Mouse (Mus musculus) heart, postnatal 0 days (tissue): Measurements from ENCODE around the gene Tfpi. TPM values are rescaled to one million over a fixed set of nuclear protein-coding genes. Genes with fewer than 3 reads are reported as not detected.

Source experiments
- ATAC-seq: fragments of 200-750 bp; cut with Nextera tagmentation; 2 replicates; pipeline ENCODE4 v1.8.0; 2017; ENCODE audit warnings: low read depth, moderate number of reproducible peaks, moderate library complexity; ENCODE audit not compliant: insufficient read depth
- DNase-seq: peaks from one replicate; pipeline ENCODE4 v3.0.0-alpha.2; 2016; ENCODE audit warnings: low spot score
- H3K27ac ChIP-seq: fragments of 300-500 bp; sonication (generic); 2 replicates; pipeline ENCODE4 v1.5.1; 2014; ENCODE audit warnings: low read depth, mild to moderate bottlenecking
- H3K27me3 ChIP-seq: fragments of 300-500 bp; sonication (generic); 2 replicates; pipeline ENCODE4 v1.6.1; 2014; ENCODE audit warnings: low read length, mixed read lengths; ENCODE audit not compliant: control insufficient read depth, insufficient read depth
- H3K36me3 ChIP-seq: fragments of 300-500 bp; sonication (generic); replicated peaks from 2 replicates; pipeline ENCODE4 v1.6.1; 2014; ENCODE audit warnings: low read length, mixed read lengths; ENCODE audit not compliant: control insufficient read depth, insufficient read depth
- H3K4me1 ChIP-seq: fragments of 300-500 bp; sonication (generic); 2 replicates; pipeline ENCODE4 v1.6.1; 2014; ENCODE audit warnings: antibody characterized with exemption; ENCODE audit not compliant: control insufficient read depth, insufficient read depth
- H3K4me2 ChIP-seq: fragments of 300-500 bp; sonication (generic); 2 replicates; pipeline ENCODE4 v1.6.1; 2014; ENCODE audit warnings: low read depth, mild to moderate bottlenecking, low read length, moderate library complexity
- H3K4me3 ChIP-seq: fragments of 300-500 bp; sonication (generic); 2 replicates; pipeline ENCODE4 v1.5.1; 2014; ENCODE audit warnings: low read depth, low read length
- H3K9ac ChIP-seq: fragments of 300-500 bp; sonication (generic); replicated peaks from 2 replicates; pipeline ENCODE4 v1.6.1; 2014; ENCODE audit warnings: low read depth, low read length, mixed read lengths
- H3K9me3 ChIP-seq: fragments of 300-500 bp; sonication (generic); replicated peaks from 2 replicates; pipeline ENCODE4 v1.6.1; 2016; ENCODE audit warnings: low read length; ENCODE audit not compliant: control insufficient read depth
- CTCF ChIP-seq: IDR thresholded peaks from 2 replicates; pipeline ENCODE4 v1.5.1; 2016; ENCODE audit warnings: antibody characterized with exemption, control low read depth, low read depth
- EP300 ChIP-seq: IDR thresholded peaks from 2 replicates; pipeline ENCODE4 v1.6.1; 2016; ENCODE audit warnings: antibody characterized with exemption, low read depth
- WGBS: fragments of 180-500 bp; shearing (Covaris S2); extraction: QIAGEN DNeasy Blood & Tissue Kit; methylation state at CpG from one replicate; pipeline ENCODE4 v1.1.7; 2014; 5-methylcytosine and 5-hydroxymethylcytosine counted together
- polyA plus RNA-seq: library from polyadenylated mRNA; unstranded; fragments of >200 nt; fragmentation: Nextera tagmentation; extraction: Ambion mirVana; gene quantifications from 2 replicates; pipeline ENCODE4 v1.2.1, GENCODE M21; 2015
- total RNA-seq: library from RNA; depleted of rRNA; stranded (reverse); fragments of >200 nt; gene quantifications from 2 replicates; pipeline ENCODE4 v1.2.3, GENCODE M21; 2014; ENCODE audit warnings: low replicate concordance

Tfpi gene
- total and polyA plus RNA-seq, 2 experiments from 2014 or later, result 55.2 to 58.4 TPM

DNA sequence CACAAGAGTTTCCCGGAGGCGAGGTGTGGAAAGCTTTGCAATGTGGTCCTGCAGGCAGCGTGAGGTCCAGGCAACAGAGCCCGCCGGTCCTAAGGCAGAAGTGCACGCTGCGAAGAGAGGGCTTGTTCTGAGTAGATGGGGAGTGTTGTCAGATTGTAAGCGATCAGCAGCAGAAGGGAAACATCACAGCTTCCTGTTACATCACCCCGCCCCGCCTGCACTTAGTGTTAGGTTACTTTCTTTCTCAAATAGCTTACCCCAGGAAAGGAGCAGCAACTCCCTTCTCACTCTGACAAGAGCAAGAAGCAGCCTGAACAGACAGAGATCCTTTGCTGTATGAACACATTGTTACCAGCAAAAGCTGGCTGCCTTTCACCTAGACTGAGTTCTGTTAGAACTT lies 51.4 kb downstream of the Tfpi start, which contains the start of gene Calcrl:
Calcrl (minus strand) TSS at position 274 of the 400 bp plus-strand sequence.
- whole genome bisulfite sequencing, result under 1% methylated on average over 10 of the region's 10 CpGs
- Histone ChIP-seq H3K9me3 (no peaks in the 10 kb centered on the region), H3K4me1 (no peaks in the 10 kb centered on the region), H3K27me3 (no peaks in the 10 kb centered on the region), H3K4me2 (peak within 1 kb of the TSS; percentile 59), H3K27ac (peak within 1 kb of the TSS; percentile 84), H3K4me3 (peak within 1 kb of the TSS; percentile 49), H3K9ac (peak within 1 kb of the TSS; percentile 42; the same call in 1 of the 2 replicates), H3K36me3 (no peaks in the 10 kb centered on the region)
- ATAC-seq (peak; percentile 87), DNase-seq (peak; percentile 82)
- TF ChIP-seq CTCF (no peak), EP300 (no peak)

DNA sequence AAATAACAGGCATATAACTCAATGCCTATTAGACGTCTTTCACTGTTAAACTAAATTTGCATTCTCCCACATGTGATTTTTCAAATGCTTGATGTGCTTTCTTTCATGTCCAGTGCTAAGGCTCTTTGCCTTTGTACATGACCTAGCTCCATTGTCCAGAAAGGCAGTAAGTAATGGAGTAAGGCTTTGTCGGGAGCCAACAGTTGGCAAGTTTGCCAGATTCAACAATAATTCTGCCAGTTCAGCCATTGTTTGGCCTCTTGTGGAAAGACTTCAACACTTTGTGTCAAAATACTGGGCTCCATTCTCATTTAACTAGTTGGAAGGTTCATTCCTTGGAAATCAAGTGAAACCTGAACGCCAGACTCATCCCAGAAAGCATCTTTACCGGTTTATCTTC lies 60.1 kb downstream of the Tfpi start:
- no peaks in the 10 kb centered on the region for H3K4me1 ChIP-seq
- no peak overlapping the region for H3K9ac ChIP-seq
- ATAC-seq, result no peak
- no peak for TF ChIP-seq CTCF
- no peak for TF ChIP-seq EP300
- H3K4me2 ChIP-seq, result no peak overlapping the region
- 79% methylated on average over 4 of the region's 4 CpGs for WGBS
- 0 out of 2 replicates have a peak, but pooled peaks cover 5% of the 10 kb centered on the region for H3K36me3 ChIP-seq
- H3K4me3 ChIP-seq, result no peak overlapping the region
- peak; percentile 24 for DNase-seq
- H3K27ac ChIP-seq, result no peak overlapping the region
- no peaks in the 10 kb centered on the region for H3K27me3 ChIP-seq
- 0 out of 2 replicates have a peak, but pooled peaks cover 3% of the 10 kb centered on the region for H3K9me3 ChIP-seq

DNA sequence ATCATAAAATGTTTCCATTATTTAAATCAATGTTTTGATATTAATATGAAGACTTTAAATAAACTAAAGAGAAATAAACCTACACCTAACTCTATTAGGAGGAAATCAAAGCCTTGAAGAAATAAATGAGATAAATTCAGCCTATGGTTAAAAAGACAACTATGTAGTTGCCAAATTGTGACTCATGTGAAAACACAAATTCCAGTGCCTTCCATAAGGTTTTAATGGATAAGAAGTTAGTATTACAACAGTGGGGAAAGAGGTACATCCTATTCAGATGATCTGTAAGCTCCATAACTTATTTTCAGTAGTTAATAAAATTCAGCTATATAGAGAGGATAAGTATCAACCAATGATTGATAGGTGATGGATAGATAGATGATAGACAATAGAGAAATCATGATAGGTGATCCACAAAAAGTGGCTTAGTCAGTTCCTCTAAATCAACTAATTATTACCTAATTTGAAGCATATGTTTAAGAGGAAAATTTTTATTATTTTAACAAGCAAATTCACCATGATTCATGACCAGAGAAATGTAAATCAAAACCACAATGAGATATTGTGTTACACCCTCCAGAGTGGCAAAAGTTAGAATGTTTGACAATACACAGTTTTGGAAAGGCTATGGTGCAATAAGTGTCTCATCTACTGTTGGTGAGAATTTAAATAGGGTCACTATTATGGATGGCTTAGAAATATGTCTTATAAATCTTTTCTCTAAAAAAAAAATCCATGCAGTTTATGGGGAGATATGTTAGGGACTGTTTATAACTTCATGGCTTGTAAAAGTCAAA lies 66.6 kb downstream of the Tfpi start:
- TF ChIP-seq CTCF (no peak), EP300 (no peak)
- H3K4me1 ChIP-seq, result no peaks in the 10 kb centered on the region
- 0 out of 2 replicates have a peak, but pooled peaks cover 3% of the 10 kb centered on the region for H3K9me3 ChIP-seq
- H3K27ac ChIP-seq, result no peak overlapping the region
- H3K27me3 ChIP-seq, result no peaks in the 10 kb centered on the region
- 0 out of 2 replicates have a peak, but pooled peaks cover 5% of the 10 kb centered on the region for H3K36me3 ChIP-seq
- no peak for DNase-seq
- H3K4me2 ChIP-seq, result no peak overlapping the region
- no peak for ATAC-seq
- no peak overlapping the region for H3K4me3 ChIP-seq
- H3K9ac ChIP-seq, result no peak overlapping the region

DNA sequence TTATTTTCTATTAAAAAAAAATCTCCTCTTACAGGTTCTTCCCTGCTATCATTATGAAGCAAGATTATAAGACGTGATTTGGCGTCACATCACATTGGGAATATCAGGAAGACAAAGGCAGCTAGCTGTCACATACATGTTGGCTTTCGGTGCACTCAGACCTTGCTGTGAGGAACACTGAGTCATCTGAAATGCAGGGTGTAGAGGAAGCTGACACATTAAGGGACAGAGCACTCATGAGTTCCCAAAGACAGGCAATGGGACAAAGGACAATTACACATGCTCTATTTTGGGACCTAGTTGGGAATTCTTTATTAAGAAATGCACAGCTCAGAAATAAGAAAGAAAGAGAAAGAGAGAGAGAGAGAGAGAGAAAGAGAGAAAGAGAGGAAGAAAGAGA lies 71.7 kb downstream of the Tfpi start:
- Histone ChIP-seq H3K4me1 (no peaks in the 10 kb centered on the region), H3K9ac (no peak overlapping the region), H3K9me3 (no peaks in the 10 kb centered on the region), H3K27ac (no peak overlapping the region), H3K27me3 (no peaks in the 10 kb centered on the region), H3K4me3 (no peak overlapping the region), H3K4me2 (no peak overlapping the region), H3K36me3 (no peaks in the 10 kb centered on the region)
- no peak for DNase-seq
- WGBS, result 62% methylated on average over 3 of the region's 3 CpGs
- TF ChIP-seq EP300, result no peak
- no peak for TF ChIP-seq CTCF
- no peak for ATAC-seq

DNA sequence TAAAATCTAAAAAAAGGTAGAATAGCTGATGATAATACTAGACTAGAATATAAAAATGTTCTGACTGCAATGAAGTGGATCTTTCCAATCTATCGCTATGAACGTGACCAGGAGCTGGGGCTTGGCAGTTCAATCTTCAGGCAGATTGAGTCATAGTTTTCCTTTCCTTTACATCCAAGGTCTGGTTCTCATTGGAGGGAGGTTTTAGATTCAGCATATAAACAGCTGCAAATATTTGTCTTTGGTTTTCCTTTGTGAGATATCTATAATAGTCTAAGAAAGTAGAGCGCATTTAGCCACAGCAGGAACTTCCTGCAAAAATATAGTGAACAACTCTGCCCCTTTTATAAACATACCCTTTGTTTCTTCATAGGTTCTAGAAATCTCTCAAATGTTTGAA lies 73.9 kb downstream of the Tfpi start:
- ATAC-seq (no peak), DNase-seq (no peak)
- H3K9ac ChIP-seq, result no peak overlapping the region
- H3K36me3 ChIP-seq, result no peaks in the 10 kb centered on the region
- no peak overlapping the region for H3K4me2 ChIP-seq
- no peak overlapping the region for H3K27ac ChIP-seq
- no peaks in the 10 kb centered on the region for H3K27me3 ChIP-seq
- no peak overlapping the region for H3K4me3 ChIP-seq
- no peaks in the 10 kb centered on the region for H3K4me1 ChIP-seq
- H3K9me3 ChIP-seq, result no peaks in the 10 kb centered on the region
- TF ChIP-seq CTCF, result no peak
- TF ChIP-seq EP300, result no peak
- 81% methylated on average over 3 of the region's 3 CpGs for WGBS

DNA sequence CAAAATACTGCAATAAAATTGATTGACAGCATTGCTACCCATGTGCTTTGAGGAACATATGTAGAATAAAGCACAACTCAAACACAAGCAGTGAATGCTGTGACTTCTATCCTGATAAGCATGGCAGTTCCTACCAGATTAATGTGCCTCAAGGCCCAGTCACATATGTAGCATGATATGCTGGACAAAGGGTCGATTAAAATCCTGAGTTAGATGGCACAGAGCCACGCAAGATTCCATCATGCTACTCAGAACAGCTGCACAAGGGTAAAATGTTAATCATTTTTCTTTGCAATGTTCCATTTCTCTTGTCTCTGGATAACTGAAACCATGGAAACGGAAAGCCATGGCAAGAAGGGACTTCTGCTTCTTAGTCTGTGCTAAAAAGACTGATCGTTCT lies 80.0 kb downstream of the Tfpi start:
- Histone ChIP-seq H3K27me3 (no peaks in the 10 kb centered on the region), H3K4me2 (no peak overlapping the region), H3K27ac (no peak overlapping the region), H3K4me1 (no peaks in the 10 kb centered on the region), H3K9ac (no peak overlapping the region), H3K36me3 (no peaks in the 10 kb centered on the region), H3K9me3 (no peaks in the 10 kb centered on the region), H3K4me3 (no peak overlapping the region)
- 75% methylated on average over 4 of the region's 4 CpGs for WGBS
- no peak for TF ChIP-seq CTCF
- no peak for ATAC-seq
- DNase-seq, result no peak
